Mouse (Mus musculus) layer of hippocampus, postnatal 14 days (tissue): ENCODE results near the gene Acyp1. TPM values are rescaled to one million over a fixed set of nuclear protein-coding genes. Genes with fewer than 3 reads are reported as not detected.

Experiments
- DNase-seq, 2 experiments: peaks; one replicate each; pipeline ENCODE4 v3.0.0; 2021 to 2022; ENCODE audit warnings: low spot score in 2 of 2, mixed read lengths in 1 of 2
- microRNA-seq, 2 experiments: library from miRNA; unstranded; fragments of <30 nt; microRNA quantifications; one replicate each; pipeline ENCODE4 v1.2.0; 2021
- total RNA-seq, 2 experiments: library from RNA; stranded (reverse); gene quantifications; 2 replicates each; pipeline ENCODE4 v1.2.3; 2021

Gene Acyp1
- total RNA-seq, 2 experiments from 2014 or later: 32.8 to 36.8 TPM

DNA sequence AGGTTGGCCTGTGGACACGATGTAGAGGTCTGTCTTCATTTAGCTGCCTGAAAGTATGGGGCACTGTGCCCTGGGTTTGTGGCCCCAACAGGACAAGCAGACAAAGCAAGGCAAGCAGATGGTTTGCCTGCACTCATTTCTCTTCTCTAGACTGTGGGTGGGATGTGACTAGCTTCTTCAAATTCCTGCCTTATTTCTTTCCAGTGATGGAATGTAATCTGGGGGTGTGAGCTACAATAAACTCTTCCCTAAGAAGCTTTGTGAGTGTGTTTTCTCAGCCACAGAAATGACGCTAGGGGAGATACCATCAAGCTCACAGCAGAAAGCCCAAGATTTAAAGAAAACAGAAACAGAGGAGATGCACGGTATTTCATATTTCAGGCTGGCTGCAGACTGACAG, 36.2 kb downstream of the Acyp1 start:
- DNase-seq: no peak

DNA sequence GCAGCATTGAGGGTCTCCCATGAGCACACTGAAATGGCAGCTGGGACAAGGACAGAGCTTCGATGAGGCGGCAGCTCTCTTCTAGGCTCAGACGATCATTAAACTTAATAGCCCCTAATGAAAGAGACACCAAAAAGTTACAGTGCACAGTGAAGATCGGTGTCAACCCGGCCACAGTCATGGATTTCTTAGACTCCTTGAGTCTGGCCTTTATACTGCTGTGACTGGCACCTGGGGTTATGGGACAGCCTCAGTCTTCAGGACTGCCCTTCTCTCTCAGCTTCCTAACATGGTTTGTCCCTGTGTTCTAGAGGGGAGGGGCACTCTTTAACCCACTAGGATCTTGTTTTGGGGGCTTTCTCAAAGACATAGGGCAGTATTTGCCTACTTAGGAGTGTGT, 50.7 kb downstream of the Acyp1 start:
- no peak for DNase-seq

DNA sequence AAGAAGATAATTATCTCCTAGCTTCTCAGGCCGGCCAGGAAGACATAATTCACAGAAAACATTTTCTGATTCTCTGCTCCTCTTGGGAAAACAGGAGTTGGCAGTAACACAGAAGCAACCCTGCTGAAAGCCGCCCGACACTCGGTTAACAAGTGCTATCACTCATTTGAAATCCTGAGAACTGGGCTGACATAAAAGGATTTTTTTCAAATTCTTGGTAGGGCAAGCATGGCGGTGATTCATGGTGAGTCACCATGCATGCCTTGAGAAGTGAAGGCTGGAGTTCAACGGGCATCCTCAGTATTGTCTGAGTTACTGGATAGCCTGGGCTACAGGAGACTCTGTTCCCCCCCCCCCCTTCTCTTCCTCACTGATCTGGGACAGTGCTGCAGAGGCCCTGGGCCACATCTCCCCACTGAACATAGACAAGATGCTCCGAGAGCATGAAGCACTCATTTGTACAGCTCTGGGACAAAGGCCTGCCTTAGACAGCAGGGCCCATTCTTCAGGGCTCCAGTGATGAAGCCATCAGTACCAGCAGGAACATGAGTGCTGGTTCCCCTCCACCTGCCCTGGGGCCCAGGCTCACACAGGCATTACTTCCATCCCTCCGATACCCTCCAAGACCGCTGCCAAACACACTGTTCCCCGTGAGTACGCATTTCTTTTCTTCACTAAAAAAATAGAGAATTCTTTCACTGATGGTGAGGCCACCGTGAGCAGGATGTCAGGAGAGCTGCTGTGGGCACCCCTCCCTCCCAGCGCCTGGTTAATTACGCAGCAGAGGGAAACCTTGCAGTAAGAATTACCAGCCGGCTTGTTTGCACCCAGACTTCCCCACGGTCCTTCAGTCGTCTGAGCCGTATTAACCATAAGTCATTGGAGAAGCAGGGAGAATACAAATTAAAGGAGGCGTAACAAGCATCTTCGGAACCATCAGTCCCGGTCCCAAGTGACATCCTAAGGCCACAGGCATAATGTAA, 54.6 kb downstream of the Acyp1 start:
- no peak for DNase-seq

DNA sequence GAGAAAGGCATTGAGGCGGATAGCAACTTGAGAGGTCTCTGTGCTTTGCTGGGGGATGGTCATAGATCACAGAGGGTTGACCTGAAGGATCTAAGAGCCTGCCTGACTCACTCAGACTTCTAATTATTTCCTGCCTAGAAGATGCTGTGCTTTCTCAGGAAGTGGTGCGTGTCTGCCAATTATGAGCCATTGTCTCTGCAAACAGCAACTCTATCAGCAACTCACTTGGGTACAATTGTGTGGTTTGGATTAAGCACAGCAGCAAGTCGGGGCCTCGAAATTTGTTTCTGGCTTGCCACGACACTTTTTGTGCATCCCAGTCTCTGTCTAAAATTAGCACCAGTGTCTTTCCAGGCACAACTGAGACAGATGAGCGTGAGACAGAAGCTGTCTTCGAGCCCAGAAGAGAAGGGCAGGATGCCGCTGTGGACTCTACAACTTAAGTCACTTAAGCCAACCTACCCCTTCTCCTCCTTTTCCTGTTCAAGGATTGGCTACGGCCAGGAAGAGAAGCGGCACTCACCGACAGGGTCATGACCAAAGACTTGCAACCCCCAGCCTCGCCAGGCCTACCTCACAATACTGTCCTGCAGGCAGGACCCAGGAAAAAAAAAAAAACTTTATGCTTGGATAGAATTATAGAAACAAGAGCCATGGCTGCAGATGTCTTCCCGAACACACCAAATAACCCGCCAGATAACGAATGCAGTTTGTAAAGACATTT, 60.2 kb downstream of the Acyp1 start:
- DNase-seq: no peak

DNA sequence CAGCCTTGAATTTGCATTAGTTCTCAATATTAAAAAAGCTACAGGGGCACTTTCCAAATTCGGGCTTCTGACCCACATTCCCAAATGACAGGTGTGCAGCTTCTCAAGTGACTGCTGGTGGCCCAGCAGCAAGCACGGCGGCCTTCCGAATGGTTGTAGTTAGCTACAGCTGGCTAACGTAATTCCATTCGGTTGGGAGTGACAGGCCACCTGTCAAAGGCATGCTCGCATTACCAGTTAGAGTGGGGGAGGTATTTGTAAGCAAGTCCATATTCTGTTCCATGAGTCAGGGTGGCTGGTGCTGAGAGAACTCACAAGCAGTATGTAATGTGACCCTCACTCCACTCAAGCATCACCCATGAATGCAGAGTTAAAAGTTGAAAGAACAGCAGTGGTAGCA, 61.0 kb downstream of the Acyp1 start:
- no peak for DNase-seq

Small RNA genes lying within 50 kb of the gene (microRNA-seq; reads per million reads assigned to microRNA genes)
- gene Mir6938: 0 to 0.68 reads per million in 2 experiments

Other genes starting within 250 kb of the Acyp1 start
- 1 to 10 TPM; 2.1 to 2.4 TPM for gene Prox2, start 177.7 kb downstream of the Acyp1 start, total RNA-seq
- gene Dlst, start 177.6 kb downstream of the Acyp1 start, total RNA-seq: 100 to 1,000 TPM; 169 to 175 TPM
- 10 to 100 TPM; 41.1 to 43.1 TPM for gene Rps6kl1, start 137.2 kb downstream of the Acyp1 start, total RNA-seq
- 1 to 10 TPM; 5.2 to 6.6 TPM for gene Pgf, start 110.6 kb downstream of the Acyp1 start, total RNA-seq
- 10 to 100 TPM; 58.3 to 66.6 TPM for gene Eif2b2, start 69.0 kb downstream of the Acyp1 start, total RNA-seq
- gene Mlh3, start 17.8 kb downstream of the Acyp1 start, total RNA-seq: 10 to 100 TPM; 15.4 to 15.8 TPM
- 1 to 10 TPM in 1 of 2 experiments, under 1 TPM in 1; 0.88 to 1.2 TPM for gene Zc2hc1c, start 153 bp upstream of the Acyp1 start, total RNA-seq
- 10 to 100 TPM; 29.4 to 29.6 TPM for gene Nek9, start 50.9 kb upstream of the Acyp1 start, total RNA-seq
- gene Tmed10, start 86.4 kb upstream of the Acyp1 start, total RNA-seq: 100 to 1,000 TPM; 146 to 156 TPM
- 10 to 100 TPM; 12.9 to 16.5 TPM for gene Fos, start 185.5 kb upstream of the Acyp1 start, total RNA-seq